Mouse (Mus musculus): ENCODE measurements around the gene Micu1.

- TF ChIP-seq CHD2 (IDR thresholded peaks at IDR 0.05; ENCODE audit: low read depth, low read length) (no peak), ZNF384 (IDR thresholded peaks at IDR 0.05; ENCODE audit: low read depth, low read length) (no peak), HCFC1 (IDR thresholded peaks at IDR 0.05; ENCODE audit: borderline replicate concordance, insufficient read depth, low read length) (no peak), ZC3H11A (IDR thresholded peaks at IDR 0.05; ENCODE audit: borderline replicate concordance, low read depth, low read length) (no peak), MAFK (IDR thresholded peaks at IDR 0.05; ENCODE audit: insufficient read depth, low read depth, low read length) (no peak)
These were observed 79.1 kb downstream of the Micu1 start for GRCm38 (mm10) chr10:59781205-59781931.
